Mouse (Mus musculus) lung, adult 2 months (tissue): ENCODE data around the gene Tnfsf15.

Experiments used
- CTCF ChIP-seq: fragments of 200-500 bp; IDR thresholded peaks from 2 replicates; pipeline ENCODE4 v1.5.1; 2011; ENCODE audit warnings: mild to moderate bottlenecking, low read length, control low read depth; ENCODE audit not compliant: insufficient read depth
- POLR2A ChIP-seq: fragments of 200-500 bp; IDR thresholded peaks from 2 replicates; pipeline ENCODE4 v1.6.1; 2011; ENCODE audit warnings: low read depth, mild to moderate bottlenecking, control low read depth, low read length, borderline replicate concordance; ENCODE audit errors: extremely low read depth

DNA sequence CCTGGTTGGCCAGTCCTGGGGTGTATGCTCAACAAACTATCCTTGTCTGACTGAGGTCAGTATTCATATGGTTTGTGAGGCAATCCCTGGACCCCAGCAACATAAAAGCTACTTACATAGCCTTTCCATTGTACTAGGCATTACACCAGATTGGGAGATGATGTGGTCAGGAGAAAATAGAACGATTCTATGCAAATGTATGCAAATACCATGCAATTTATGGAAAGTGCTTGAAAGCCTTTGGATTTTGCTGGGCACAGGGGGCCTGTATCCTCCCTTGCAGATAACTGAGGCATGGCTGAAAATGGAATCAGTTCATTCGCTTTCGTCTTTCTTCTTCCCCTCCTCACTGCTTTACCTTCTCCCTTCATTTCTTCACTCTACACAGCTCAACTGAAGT is 63.4 kb downstream of the Tnfsf15 start:
- no peak for TF ChIP-seq POLR2A
- TF ChIP-seq CTCF: no peak
